Mouse (Mus musculus): ENCODE results near the gene Gpr33. TPM values are rescaled to one million over a fixed set of nuclear protein-coding genes. Genes with fewer than 3 reads are reported as not detected.

Gene Gpr33
- total RNA-seq, 2 experiments from 2014 or later, result not detected

- DNase-seq, result no peak
Measured at GRCm38 (mm10) chr12:51985163-51985748, 42.6 kb downstream of the Gpr33 start.

GRCm38 (mm10) chr12:51983625-51984024, 44.2 kb downstream of the Gpr33 start:
- DNase-seq, result no peak

- no peak for DNase-seq
Measured at GRCm38 (mm10) chr12:51976531-51976930, 51.3 kb downstream of the Gpr33 start.

GRCm38 (mm10) chr12:51974381-51974780, 53.5 kb downstream of the Gpr33 start:
- DNase-seq, result no peak

Other genes starting within 250 kb of the Gpr33 start
- 10 to 100 TPM; 96.8 to 99.6 TPM for gene Hectd1, start 198.5 kb downstream of the Gpr33 start, total RNA-seq (2021)
- 10 to 100 TPM; 21.3 to 24.6 TPM for gene Heatr5a, start 56.7 kb downstream of the Gpr33 start, total RNA-seq (2021)
- gene Dtd2, start 21.6 kb downstream of the Gpr33 start, total RNA-seq (2021), result 1 to 10 TPM; 8.6 to 8.7 TPM
- gene Nubpl, start 69.7 kb upstream of the Gpr33 start, total RNA-seq (2021), result 1 to 10 TPM; 6.4 to 6.8 TPM